Mouse (Mus musculus): Measurements from ENCODE around the gene St6galnac3.

St6galnac3 gene

DNA sequence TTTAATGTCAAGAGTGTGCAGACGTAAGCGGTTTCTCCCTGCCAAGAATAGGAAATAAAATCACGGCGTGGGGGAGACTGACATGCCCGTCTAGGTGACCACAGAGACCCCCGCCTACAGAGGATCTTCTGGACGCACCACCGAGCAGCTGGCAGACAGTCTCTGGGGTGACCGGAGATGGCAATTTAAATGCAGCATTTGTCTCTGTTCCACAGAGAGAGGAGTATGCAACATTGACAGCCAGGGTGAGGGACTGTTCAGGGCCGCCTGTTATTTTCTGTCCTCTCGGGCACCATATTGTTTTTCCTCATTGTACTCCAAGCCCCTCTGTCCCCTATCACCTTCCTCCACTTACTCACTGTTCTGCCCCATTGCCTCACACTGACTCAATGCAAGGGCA is 555.2 kb downstream of the St6galnac3 start:
- no peak for DNase-seq (ENCODE audit: low spot score in 2 of 2)

DNA sequence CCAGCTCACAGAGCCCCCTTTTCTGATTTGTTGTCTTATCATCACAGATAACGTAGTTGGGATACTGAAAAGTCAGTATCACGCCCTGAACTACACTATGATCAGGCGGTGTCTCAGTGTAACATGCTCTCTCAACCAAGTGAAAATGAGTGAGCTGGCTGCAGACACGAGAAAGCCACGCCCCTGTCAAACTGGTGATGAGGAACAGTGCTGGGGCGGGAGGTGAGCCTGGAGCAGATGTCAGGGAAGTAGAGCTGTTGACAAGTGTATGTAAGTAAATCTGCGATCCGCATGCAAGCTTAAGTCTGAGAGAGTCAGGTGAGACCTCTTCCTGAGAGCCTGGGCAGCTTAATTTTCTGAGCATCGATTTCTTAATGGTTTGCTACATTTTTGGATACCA is 563.3 kb downstream of the St6galnac3 start:
- no peak for DNase-seq (ENCODE audit: low spot score in 2 of 2)

DNA sequence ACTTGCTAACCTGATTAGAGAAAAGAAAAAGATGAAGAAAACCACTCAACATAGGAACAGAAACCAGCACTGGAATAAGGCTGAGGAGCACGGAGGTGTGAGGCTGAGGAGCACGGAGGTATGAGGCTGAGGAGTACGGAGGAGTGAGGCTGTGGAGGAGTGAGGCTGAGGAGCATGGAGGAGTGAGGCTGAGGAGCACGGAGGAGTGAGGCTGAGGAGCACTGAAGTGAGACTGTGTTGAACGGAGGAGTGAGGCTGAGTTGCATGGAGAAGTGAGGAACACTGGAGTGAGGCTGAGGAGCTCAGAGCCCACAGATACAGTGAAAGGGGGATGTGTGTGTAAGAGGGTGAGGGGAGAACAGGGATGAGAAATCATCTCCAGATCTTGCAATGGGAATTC is 564.3 kb downstream of the St6galnac3 start:
- DNase-seq (ENCODE audit: low spot score in 2 of 2) = no peak

DNA sequence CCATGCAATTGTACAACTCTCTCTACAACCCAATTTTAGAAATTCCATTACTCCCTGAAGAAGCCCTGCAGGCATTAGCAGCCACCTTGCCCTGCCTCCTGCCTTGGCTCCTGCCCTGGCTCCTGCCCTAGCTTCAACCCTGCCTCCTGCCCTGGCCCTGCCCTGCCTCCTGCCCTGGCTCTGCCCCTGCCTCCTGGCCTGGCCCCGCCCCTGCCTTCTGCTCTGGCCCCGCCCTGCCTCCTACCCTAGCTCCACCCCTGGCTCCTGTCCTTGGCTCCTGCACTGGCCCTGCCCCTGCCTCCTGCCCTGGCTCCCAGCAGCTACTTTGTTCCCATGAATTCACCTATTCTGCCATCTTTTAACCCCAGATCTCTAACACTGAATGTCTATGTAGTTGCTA is 576.1 kb downstream of the St6galnac3 start:
- no peak for DNase-seq (ENCODE audit: low spot score in 2 of 2)
